Mouse (Mus musculus) stomach, postnatal 0 days (tissue): ENCODE measurements around the gene Slx1b. TPM values are rescaled to one million over a fixed set of nuclear protein-coding genes. Genes with fewer than 3 reads are reported as not detected.

Experiments
- ATAC-seq: fragments of 200-750 bp; cut with Nextera tagmentation; 2 replicates; pipeline ENCODE4 v1.8.0; 2017; ENCODE audit not compliant: low FRiP score, low TSS enrichment
- DNase-seq: peaks from one replicate; pipeline ENCODE4 v3.0.0-alpha.2; 2016; ENCODE audit warnings: low spot score
- H3K27ac ChIP-seq: fragments of 300-500 bp; sonication (generic); replicated peaks from 2 replicates; pipeline ENCODE4 v1.5.1; 2014; ENCODE audit warnings: mild to moderate bottlenecking, control low read depth
- H3K27me3 ChIP-seq: fragments of 300-500 bp; sonication (generic); 2 replicates; pipeline ENCODE4 v1.6.1; 2014; ENCODE audit warnings: low read length; ENCODE audit not compliant: control insufficient read depth, insufficient read depth
- H3K36me3 ChIP-seq: fragments of 300-500 bp; sonication (generic); 2 replicates; pipeline ENCODE4 v1.6.1; 2014; ENCODE audit warnings: low read length, mixed read lengths; ENCODE audit not compliant: control insufficient read depth, insufficient read depth
- H3K4me1 ChIP-seq: fragments of 300-500 bp; sonication (generic); replicated peaks from 2 replicates; pipeline ENCODE4 v1.6.1; 2014; ENCODE audit warnings: antibody characterized with exemption; ENCODE audit not compliant: control insufficient read depth, insufficient read depth
- H3K4me2 ChIP-seq: fragments of 300-500 bp; sonication (generic); replicated peaks from 2 replicates; pipeline ENCODE4 v1.6.1; 2014; ENCODE audit warnings: low read depth, mild to moderate bottlenecking, control low read depth, moderate library complexity
- H3K4me3 ChIP-seq: fragments of 300-500 bp; sonication (generic); 2 replicates; pipeline ENCODE4 v1.5.1; 2014; ENCODE audit warnings: low read depth, low read length, control low read depth
- H3K9ac ChIP-seq: fragments of 300-500 bp; sonication (generic); 2 replicates; pipeline ENCODE4 v1.6.1; 2014; ENCODE audit warnings: mild to moderate bottlenecking, low read length, control low read depth, mixed read lengths
- H3K9me3 ChIP-seq: fragments of 300-500 bp; sonication (generic); 2 replicates; pipeline ENCODE4 v1.6.1; 2016; ENCODE audit warnings: low read length; ENCODE audit not compliant: control insufficient read depth
- CTCF ChIP-seq: IDR thresholded peaks from 2 replicates; pipeline ENCODE4 v1.5.1; 2016; ENCODE audit warnings: antibody characterized with exemption, low read depth, mild to moderate bottlenecking, moderate library complexity
- EP300 ChIP-seq: optimal IDR thresholded peaks from 2 replicates; pipeline ENCODE3; 2016; ENCODE audit warnings: antibody characterized with exemption
- WGBS: fragments of 180-500 bp; shearing (Covaris S2); extraction: QIAGEN DNeasy Blood & Tissue Kit; methylation state at CpG from one replicate; pipeline ENCODE4 v1.1.7; 2014; 5-methylcytosine and 5-hydroxymethylcytosine counted together
- polyA plus RNA-seq: library from polyadenylated mRNA; unstranded; fragments of >200 nt; fragmentation: Nextera tagmentation; extraction: Ambion mirVana; gene quantifications from 2 replicates; pipeline ENCODE4 v1.2.1, GENCODE M21; 2015

The Slx1b gene
- polyA plus RNA-seq, 1 experiment from 2014 or later = 6.2 TPM

DNA sequence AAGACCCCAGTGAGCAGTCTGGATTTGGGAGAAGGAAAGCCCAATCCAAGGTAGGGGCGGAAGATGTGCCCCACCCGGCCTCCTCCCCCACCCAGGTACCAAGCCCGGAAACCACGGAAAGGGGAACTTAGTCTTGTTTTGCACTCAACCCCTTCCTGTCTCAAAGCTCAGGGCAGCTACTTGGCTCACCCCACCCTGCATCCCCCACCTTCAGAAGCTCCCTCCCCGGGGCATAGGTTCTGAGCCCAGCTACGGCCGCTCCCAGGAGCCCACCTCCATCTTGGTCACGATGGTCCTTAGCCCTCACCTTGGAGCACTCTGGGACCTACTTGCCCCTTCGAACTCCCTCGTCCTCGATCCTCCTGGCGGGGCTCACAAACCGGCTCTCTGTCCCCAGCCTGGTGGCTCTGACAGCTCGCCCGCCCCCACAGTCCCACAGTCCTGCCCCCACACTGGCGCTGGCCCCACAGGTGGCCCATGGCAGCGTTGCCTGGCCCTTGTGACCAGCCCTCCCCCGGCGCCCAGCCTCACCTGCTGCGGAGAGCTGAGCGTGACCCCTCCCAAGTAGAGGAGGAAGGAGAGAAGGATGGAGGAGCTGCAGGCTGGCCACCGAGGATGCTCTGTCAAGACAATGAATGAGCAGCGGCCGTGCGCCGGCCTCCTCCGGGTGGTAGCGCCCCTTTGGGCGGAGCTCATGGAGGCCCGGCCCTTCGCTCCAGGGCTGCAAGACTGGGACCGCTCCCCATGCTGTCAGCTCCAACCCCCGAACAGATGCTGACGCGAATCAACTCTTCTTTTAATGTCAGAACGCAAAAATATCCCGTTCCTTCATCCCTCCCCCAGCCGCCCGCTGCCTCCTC lies 8.8 kb upstream of the Slx1b start:
- peak overlapping the region; percentile 65 for H3K4me2 ChIP-seq
- H3K4me1 ChIP-seq = no peaks in the 10 kb centered on the region
- H3K36me3 ChIP-seq = no peaks in the 10 kb centered on the region
- DNase-seq (peak; percentile 72), ATAC-seq (peak; percentile 50; the same call in 1 of the 2 replicates)
- TF ChIP-seq EP300 = no peak
- 4% methylated on average over 38 of the region's 39 CpGs for WGBS
- no peaks in the 10 kb centered on the region for H3K9me3 ChIP-seq
- peak overlapping the region; percentile 31 for H3K4me3 ChIP-seq
- H3K27ac ChIP-seq = no peak overlapping the region
- H3K9ac ChIP-seq = peak overlapping the region; percentile 18
- H3K27me3 ChIP-seq = no peaks in the 10 kb centered on the region

- DNase-seq (no peak), ATAC-seq (no peak)
- Histone ChIP-seq H3K9ac (no peak overlapping the region), H3K4me1 (no peaks in the 10 kb centered on the region), H3K27ac (no peak overlapping the region), H3K4me3 (peak overlapping the region; percentile 2; the same call in 1 of the 2 replicates), H3K27me3 (no peaks in the 10 kb centered on the region), H3K36me3 (no peaks in the 10 kb centered on the region), H3K9me3 (no peaks in the 10 kb centered on the region), H3K4me2 (no peak overlapping the region)
- 23% methylated on average over 7 of the region's 7 CpGs for WGBS
- no peak for TF ChIP-seq EP300
- no peak for TF ChIP-seq CTCF
Observed at GRCm38 (mm10) chr7:126703757-126704077, 8.1 kb upstream of the Slx1b start.

DNA sequence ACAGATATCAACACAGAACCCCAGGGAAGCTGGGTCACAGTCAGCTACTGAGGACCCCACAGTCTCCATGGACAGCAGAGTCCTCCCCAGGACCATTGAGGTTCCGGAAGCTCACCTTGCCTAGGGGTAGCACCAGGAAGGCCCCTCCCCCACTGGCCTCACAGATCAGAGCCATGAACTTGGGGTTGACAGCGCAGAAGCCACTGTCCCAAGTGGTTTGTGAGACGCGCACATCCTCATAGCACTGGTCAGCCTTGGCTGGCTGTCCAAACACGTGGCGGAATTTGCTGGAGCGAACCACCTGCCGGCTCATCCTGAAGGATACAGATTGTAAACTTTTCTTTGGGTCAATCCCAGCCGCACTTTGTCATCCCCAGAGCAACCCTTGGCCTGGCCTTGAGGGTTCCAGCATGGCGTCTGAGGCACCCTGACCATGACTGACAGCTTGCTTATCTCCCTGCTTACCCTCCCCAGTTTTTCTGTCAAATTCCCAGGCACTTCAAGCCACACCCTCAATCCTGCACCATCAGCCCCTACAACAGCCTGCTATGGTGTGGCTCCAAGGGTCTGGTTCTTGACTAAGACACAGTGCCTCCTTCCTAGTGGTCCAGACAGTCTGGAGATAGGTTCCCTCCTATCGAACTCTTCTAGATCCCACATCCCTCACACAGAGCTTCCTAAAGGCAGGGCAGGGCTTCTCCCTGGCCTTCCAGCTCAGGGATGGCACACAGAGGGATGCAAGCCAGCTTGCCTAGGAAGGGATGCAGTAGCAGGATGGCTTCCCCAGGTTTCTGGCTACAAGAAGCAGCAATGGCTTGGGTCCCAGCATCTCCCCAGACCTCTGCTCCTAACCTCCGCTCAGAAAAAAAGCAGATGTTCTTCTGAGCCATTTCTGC lies 7.5 kb upstream of the Slx1b start:
- Histone ChIP-seq H3K4me3 (0 out of 2 replicates have a peak overlapping the region, but pooled peaks have one; percentile 2), H3K9ac (peak overlapping the region; percentile 13; the same call in 1 of the 2 replicates), H3K27me3 (no peaks in the 10 kb centered on the region), H3K36me3 (no peaks in the 10 kb centered on the region), H3K27ac (no peak overlapping the region), H3K9me3 (no peaks in the 10 kb centered on the region), H3K4me1 (no peaks in the 10 kb centered on the region), H3K4me2 (0 out of 2 replicates have a peak overlapping the region, but pooled peaks have one; percentile 27)
- ATAC-seq (no peak), DNase-seq (no peak)
- WGBS = 73% methylated on average over 12 of the region's 12 CpGs
- no peak for TF ChIP-seq CTCF
- TF ChIP-seq EP300 = no peak

- Histone ChIP-seq H3K4me2 (no peak overlapping the region), H3K4me3 (no peak overlapping the region)
Observed at GRCm38 (mm10) chr7:126702358-126702757, 6.8 kb upstream of the Slx1b start.

DNA sequence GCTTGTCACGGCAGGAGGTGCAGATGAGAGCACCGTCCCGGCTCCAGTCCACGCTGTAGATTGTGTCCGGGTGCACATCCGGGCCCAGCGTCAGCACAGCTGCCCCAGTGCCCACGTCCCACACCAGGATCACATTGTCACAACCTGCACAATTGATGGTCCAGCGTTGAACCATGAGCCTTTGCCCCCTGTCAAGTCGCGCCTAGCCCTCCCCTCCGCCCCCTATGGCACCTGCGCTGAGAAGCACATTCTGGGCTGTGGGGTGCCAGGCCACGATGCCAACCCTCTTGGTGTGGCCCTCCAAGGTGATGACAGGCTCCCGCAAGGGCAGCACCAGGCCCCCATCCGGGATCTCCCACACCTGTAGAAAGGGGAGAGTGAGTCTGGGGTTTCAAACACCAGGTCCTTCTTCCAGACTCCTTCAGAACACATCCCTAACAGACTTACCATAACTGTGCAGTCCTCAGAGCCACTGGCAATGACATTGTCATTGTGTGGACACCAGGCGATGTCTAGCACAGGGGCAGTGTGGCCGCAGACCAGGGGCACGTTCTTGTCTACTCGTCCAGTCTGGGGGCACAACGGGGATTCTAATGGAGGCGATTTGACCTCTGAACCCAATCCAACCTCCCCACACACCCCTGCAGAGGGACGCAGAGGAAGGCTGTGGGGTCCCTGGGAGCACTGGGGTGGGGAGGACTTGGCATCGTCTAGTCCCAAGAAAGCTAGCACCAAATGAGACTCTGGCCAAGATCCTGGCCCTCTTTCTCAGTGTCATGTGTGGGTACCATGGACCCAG lies 6.2 kb upstream of the Slx1b start:
- Histone ChIP-seq H3K9ac (peak overlapping the region; percentile 8; the same call in 1 of the 2 replicates), H3K36me3 (no peaks in the 10 kb centered on the region), H3K4me3 (no peak overlapping the region), H3K9me3 (no peaks in the 10 kb centered on the region), H3K27me3 (no peaks in the 10 kb centered on the region), H3K27ac (no peak overlapping the region), H3K4me2 (no peak overlapping the region), H3K4me1 (no peaks in the 10 kb centered on the region; the same call in 1 of the 2 replicates)
- TF ChIP-seq EP300 (no peak), CTCF (no peak)
- DNase-seq = no peak
- ATAC-seq = no peak
- 56% methylated on average over 24 of the region's 24 CpGs for WGBS

More at GRCm38 (mm10) chr7:126702358-126702757, 6.8 kb upstream of the Slx1b start:
- ATAC-seq (no peak), DNase-seq (no peak)
- no peak overlapping the region for H3K9ac ChIP-seq
- no peaks in the 10 kb centered on the region for H3K9me3 ChIP-seq
- WGBS = 74% methylated on average over 6 of the region's 6 CpGs
- TF ChIP-seq EP300 (no peak), CTCF (no peak)
- no peaks in the 10 kb centered on the region for H3K36me3 ChIP-seq
- H3K27me3 ChIP-seq = no peaks in the 10 kb centered on the region
- H3K4me1 ChIP-seq = no peaks in the 10 kb centered on the region
- no peak overlapping the region for H3K27ac ChIP-seq
